ENCODE assay signal across 15 mouse cellular contexts in the genomic region with DNA sequence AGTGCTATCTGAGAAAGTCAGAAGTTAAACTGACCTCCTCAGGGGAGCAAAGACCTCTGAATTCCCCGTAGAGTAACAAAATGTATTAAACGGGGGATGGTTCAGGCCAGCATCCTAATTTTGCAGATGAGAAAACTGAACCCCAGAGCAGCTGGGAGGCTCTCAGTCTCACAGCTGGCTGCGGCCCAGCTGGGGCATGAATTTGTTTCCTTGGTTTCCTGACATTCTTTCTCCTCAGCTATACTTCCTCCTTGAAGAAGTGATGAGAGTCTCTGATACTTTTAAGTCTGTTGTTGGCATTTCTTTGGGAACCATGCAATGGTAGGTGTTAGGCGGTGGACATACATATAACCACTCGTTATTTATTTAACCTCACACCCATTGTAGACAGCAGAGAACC.
DNase-seq lines count a peak whose midpoint lies in the region; ATAC-seq and TF ChIP-seq lines count a peak whose summit lies in the region.
"Had no signal": no experiment of that assay in that cellular context is flagged by ENCODE, and none has a peak within 500 bp of the region (broad histone marks: within the 10 kb centered on the region; RNA-seq: fewer than 3 reads in every experiment).

No protein-coding gene starts in this region.

- no peak overlapping the region for H3K9ac ChIP-seq in embryonic facial prominence, embryonic 12.5 days
- no peak overlapping the region for H3K9ac ChIP-seq in limb, embryonic 12.5 days (replicated peaks)
- H3K9ac ChIP-seq: forebrain, embryonic 12.5 days; liver, embryonic 12.5 days had no signal

- no peak for ATAC-seq in embryonic facial prominence, embryonic 12.5 days (ENCODE audit: insufficient number of reproducible peaks, insufficient read depth, low FRiP score, low TSS enrichment)
- no peak for ATAC-seq in limb, embryonic 12.5 days (ENCODE audit: insufficient number of reproducible peaks, insufficient read depth, low FRiP score, low TSS enrichment, low read depth)
- ATAC-seq in cerebellum, adult (ENCODE audit: insufficient number of reproducible peaks, low FRiP score, low TSS enrichment) = no peak
- ATAC-seq: liver, embryonic 12.5 days had no signal

- no peak overlapping the region for H3K4me2 ChIP-seq in embryonic facial prominence, embryonic 12.5 days (replicated peaks)
- H3K4me2 ChIP-seq in limb, embryonic 12.5 days = no peak overlapping the region
- H3K4me2 ChIP-seq: forebrain, embryonic 12.5 days; liver, embryonic 12.5 days had no signal

- no peaks in the 10 kb centered on the region for H3K27me3 ChIP-seq in embryonic facial prominence, embryonic 12.5 days
- no peaks in the 10 kb centered on the region for H3K27me3 ChIP-seq in embryonic facial prominence, embryonic 10.5 days (replicated peaks; ENCODE audit: low read depth, poor library complexity, severe bottlenecking)
- H3K27me3 ChIP-seq in limb, embryonic 12.5 days = no peaks in the 10 kb centered on the region
- H3K27me3 ChIP-seq: forebrain, embryonic 12.5 days; liver, embryonic 12.5 days had no signal

- H3K4me1 ChIP-seq in embryonic facial prominence, embryonic 12.5 days = peaks cover 30% of the 10 kb centered on the region
- H3K4me1 ChIP-seq in embryonic facial prominence, embryonic 10.5 days = peaks cover 28% of the 10 kb centered on the region
- H3K4me1 ChIP-seq in limb, embryonic 12.5 days (replicated peaks) = peaks cover 32% of the 10 kb centered on the region

- WGBS in embryonic facial prominence, embryonic 12.5 days = 69% methylated on average over 5 of the region's 5 CpGs
- 80% methylated on average over 5 of the region's 5 CpGs for WGBS in embryonic facial prominence, embryonic 10.5 days
- 68% methylated on average over 5 of the region's 5 CpGs for WGBS in limb, embryonic 12.5 days

- peak overlapping the region; percentile 48; the same call in 1 of the 2 replicates for H3K27ac ChIP-seq in embryonic facial prominence, embryonic 12.5 days
- no peak overlapping the region for H3K27ac ChIP-seq in embryonic facial prominence, embryonic 10.5 days (replicated peaks)
- H3K27ac ChIP-seq in layer of hippocampus, adult 2 months = peak overlapping the region; percentile 24; the same call in 1 of the 2 replicates
- peak overlapping the region; percentile 83 for H3K27ac ChIP-seq in limb, embryonic 12.5 days
- H3K27ac ChIP-seq: forebrain, embryonic 12.5 days; liver, embryonic 12.5 days had no signal

- TF ChIP-seq CTCF in layer of hippocampus, adult 2 months (conservative IDR thresholded peaks at IDR 0.05) = no peak

- H3K36me3 ChIP-seq in embryonic facial prominence, embryonic 12.5 days = no peaks in the 10 kb centered on the region
- no peaks in the 10 kb centered on the region for H3K36me3 ChIP-seq in embryonic facial prominence, embryonic 10.5 days (replicated peaks)
- no peaks in the 10 kb centered on the region for H3K36me3 ChIP-seq in limb, embryonic 12.5 days
- H3K36me3 ChIP-seq: forebrain, embryonic 12.5 days; liver, embryonic 12.5 days had no signal

- no peak overlapping the region for H3K4me3 ChIP-seq in embryonic facial prominence, embryonic 12.5 days
- no peak overlapping the region for H3K4me3 ChIP-seq in embryonic facial prominence, embryonic 10.5 days
- no peak overlapping the region for H3K4me3 ChIP-seq in layer of hippocampus, adult 2 months
- H3K4me3 ChIP-seq in limb, embryonic 12.5 days (replicated peaks) = no peak overlapping the region
- H3K4me3 ChIP-seq: forebrain, embryonic 12.5 days; liver, embryonic 12.5 days had no signal

- H3K9me3 ChIP-seq in embryonic facial prominence, embryonic 12.5 days = no peaks in the 10 kb centered on the region
- H3K9me3 ChIP-seq in embryonic facial prominence, embryonic 10.5 days = no peaks in the 10 kb centered on the region
- H3K9me3 ChIP-seq in limb, embryonic 12.5 days = 0 out of 2 replicates have a peak, but pooled peaks cover 4% of the 10 kb centered on the region
- H3K9me3 ChIP-seq: forebrain, embryonic 12.5 days; liver, embryonic 12.5 days had no signal

- no peak for DNase-seq in embryonic facial prominence, embryonic 10.5 days (ENCODE audit: low spot score)
- no peak for DNase-seq in layer of hippocampus, adult 2 months (ENCODE audit: low spot score in 2 of 2)
- no peak for DNase-seq in layer of hippocampus, postnatal 14 days (ENCODE audit: low spot score in 2 of 2)
- DNase-seq in 416B (ENCODE audit: low read depth) = peak; percentile 53
- no peak for DNase-seq in urinary bladder, adult 2 months (ENCODE audit: low spot score)
- DNase-seq: adrenal gland, postnatal 36 days; cerebellum, adult 11-12 months; gastrocnemius, postnatal 25 days; heart, postnatal 10 days; right cerebral cortex, postnatal 4 days had no signal
